Mouse (Mus musculus) retina, postnatal 7 days (tissue): Measurements from ENCODE around the gene Rec8.

Experiments used
- DNase-seq: peaks from one replicate; pipeline ENCODE4 v3.0.0-alpha.2; 2012; ENCODE audit warnings: low read depth, low spot score

Gene Rec8

DNA sequence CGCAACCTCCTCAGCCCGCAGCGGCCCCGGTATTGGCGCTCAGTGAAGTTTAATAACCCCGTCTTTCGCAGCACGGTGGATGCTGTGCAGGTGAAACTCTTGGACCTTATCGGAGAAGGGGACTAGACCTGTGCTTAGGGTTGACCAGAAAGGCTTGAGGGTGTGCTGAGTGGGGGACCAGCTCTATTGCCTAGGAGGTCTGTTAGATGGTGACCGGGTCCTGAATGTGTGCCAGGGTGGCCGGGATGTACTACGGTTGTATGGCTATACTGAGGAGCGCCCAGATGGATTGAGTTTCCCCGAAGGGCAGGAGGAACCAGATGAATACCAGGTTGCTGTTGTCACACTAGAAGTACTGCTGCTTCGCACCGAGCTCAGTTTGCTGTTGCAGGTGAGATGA lies 25.6 kb upstream of the Rec8 start:
- DNase-seq = no peak

GRCm38 (mm10) chr14:55596036-55596690 lies 21.7 kb upstream of the Rec8 start:
- no peak for DNase-seq

DNA sequence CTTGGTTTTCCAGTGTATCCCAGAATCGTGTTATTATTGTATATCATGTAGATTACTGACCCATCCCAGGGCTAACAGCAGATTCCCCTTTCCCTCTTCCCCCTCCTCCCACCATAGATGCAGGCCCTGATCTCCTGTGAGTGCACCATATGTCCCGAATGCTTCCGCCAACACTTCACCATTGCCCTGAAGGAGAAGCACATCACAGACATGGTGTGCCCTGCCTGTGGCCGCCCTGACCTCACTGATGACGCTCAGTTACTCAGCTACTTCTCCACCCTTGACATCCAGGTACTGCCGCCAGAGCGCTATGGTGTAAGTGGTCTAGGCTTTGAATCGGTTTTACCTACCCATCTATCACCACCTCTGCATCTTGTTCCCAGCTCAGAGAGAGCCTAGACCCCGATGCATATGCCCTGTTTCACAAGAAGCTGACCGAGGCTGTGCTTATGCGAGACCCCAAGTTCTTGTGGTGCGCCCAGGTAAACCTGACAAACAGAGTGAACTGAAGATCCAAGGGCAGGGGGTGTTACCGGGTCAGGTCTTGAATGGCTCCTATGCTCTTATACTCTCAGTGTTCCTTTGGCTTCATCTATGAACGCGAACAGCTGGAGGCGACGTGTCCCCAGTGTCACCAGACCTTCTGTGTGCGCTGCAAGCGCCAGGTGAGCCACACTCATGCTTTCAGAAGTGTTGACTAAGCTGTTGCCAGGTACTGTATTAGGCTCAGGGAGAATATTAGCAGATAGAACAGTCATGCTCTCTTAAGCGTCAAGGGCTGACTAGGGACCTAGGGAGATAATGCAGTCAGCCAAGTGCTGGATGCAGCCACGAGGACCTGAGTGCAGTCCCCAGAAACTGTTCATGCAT lies 19.1 kb upstream of the Rec8 start:
- DNase-seq = no peak

- DNase-seq = no peak
Measured at GRCm38 (mm10) chr14:55603271-55603632, 14.6 kb upstream of the Rec8 start, which contains the start of gene Irf9. Gene Irf9 (plus strand): TSS chr14:55603571.

DNA sequence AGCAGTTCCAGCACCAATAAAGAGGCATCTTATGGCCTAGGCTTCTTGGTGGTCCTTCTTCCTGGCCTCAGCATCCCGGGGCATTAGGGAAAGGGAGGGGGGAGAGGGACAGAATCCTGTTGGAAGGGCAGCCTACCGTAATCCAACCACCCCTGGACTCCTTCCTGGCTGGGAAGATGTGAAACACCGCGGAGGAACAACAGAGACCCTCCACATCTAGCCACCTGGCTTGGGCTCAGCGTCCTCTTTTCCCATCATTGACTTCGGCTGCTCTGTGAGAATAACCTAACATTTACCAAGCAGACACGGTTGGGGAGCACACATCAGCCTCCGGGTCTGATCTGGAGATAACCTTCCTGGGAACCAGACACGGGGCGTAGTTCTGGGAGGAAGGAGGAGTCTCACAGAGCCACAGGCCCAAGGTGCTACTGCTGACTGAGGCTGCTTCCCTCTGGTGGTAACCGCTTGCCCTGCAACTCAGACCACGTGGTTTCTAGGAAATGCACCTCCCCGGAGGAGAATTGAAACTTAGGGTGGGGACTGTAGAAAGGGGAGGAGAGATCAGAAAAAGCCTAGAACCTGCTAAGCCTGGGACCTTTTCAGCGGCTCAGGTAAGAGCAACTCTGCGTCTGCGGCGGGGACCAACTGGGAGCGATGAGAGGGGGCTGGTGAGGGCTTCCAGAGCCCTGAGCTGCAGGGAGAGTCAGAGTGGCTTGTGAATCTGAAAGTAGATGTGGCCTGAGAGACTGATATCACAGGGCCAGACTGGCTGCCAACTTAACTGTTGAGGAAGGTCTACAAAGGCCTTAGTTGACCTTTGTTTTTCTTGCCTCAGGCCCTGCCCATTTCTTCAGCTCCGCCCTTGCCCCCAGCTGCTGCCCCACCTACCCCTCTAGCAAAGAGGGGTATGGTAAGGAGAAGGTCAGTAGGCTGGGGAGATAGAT lies 13.9 kb upstream of the Rec8 start:
- DNase-seq = peak; percentile 79

- no peak for DNase-seq
Measured at GRCm38 (mm10) chr14:55604823-55605222, 13.0 kb upstream of the Rec8 start.

GRCm38 (mm10) chr14:55605743-55606459 lies 11.9 kb upstream of the Rec8 start:
- DNase-seq = no peak

DNA sequence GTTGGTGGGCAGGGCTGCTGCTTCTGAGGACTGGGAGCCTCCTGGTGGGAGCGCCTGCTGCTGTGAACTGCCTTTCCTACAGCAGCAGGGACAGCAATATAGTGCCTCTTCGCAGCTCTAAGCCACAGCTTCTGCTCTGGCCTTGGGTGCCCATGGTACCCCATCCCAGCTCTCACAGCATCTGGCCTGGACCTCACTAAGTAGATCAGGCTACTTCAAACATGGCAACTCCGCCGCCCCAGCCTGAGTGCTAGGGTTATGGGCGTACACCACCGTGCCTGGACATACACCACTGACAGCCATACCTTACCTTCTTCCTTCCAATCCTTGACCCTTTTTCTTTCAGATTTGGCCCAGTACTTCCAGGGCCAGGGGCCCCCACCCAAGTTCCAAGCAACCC lies 9.5 kb upstream of the Rec8 start:
- no peak for DNase-seq

GRCm38 (mm10) chr14:55613346-55613745 lies 4.5 kb upstream of the Rec8 start:
- no peak for DNase-seq

DNA sequence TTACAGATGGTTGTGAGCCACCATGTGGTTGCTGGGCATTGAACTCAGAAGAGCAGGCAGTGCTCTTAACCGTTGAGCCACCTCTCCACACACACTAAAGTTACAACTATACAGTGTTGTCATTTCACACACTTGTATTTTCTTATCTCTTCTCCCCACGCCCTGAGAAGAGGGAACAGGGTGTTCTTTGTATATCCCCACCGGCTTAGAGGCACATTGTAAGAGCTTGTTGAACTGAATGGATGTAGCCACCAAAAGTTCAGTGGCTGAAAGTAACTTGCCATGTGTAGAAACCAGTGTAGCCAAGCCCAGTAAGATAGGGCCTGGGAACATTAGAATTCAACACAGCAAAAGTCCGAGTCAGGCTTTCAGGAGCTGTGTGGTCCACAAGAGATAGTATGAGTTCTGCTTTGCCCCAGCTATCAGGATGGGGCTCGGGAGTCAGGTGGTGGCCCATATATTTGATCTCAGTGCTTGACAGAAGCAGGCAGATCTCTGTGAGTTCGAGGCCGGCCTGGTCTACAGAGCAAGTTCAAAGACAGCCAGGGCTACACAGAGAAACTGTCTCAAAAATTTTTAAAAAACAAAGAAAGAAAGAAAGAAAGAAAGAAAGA lies 3.2 kb upstream of the Rec8 start:
- DNase-seq = no peak

- DNase-seq = no peak
Measured at GRCm38 (mm10) chr14:55615876-55616275, 2.0 kb upstream of the Rec8 start.

- DNase-seq = no peak
Measured at GRCm38 (mm10) chr14:55616844-55617243, 993 bp upstream of the Rec8 start.

GRCm38 (mm10) chr14:55618486-55619195 lies 804 bp downstream of the Rec8 start:
- no peak for DNase-seq

- DNase-seq = no peak
Measured at GRCm38 (mm10) chr14:55628077-55628827, 10.4 kb downstream of the Rec8 start.

DNA sequence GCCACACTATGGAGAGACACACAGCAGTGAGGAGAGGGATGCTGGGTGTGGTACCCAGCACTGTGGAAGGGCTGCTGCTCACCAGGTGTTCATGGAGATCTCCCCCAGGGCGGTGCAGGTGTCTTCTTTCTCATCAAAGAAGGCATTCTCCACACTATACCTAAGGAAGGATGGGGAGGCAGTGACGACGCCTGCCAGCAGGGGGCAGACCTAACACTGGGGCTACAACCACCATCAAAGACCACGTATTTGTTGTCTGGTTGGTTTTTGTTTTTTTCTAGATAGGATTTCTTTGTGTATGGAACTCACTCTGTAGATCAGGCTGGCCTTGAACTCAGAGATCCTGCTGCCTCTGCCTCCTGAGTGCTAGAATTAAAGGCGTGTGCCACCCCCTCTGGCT lies 11.5 kb downstream of the Rec8 start:
- no peak for DNase-seq

- DNase-seq = no peak
Measured at GRCm38 (mm10) chr14:55634874-55635522, 17.2 kb downstream of the Rec8 start.

GRCm38 (mm10) chr14:55635523-55636007 lies 17.7 kb downstream of the Rec8 start, which contains the start of gene Ipo4:
Gene Ipo4 (minus strand): TSS chr14:55635957.
- peak; percentile 82 for DNase-seq

GRCm38 (mm10) chr14:55637795-55638194 lies 20.0 kb downstream of the Rec8 start, which contains the start of gene Gm49378:
Gene Gm49378 (minus strand): TSS chr14:55637895.
- no peak for DNase-seq

- no peak for DNase-seq
Measured at GRCm38 (mm10) chr14:55640816-55641215, 23.0 kb downstream of the Rec8 start.
